Mouse (Mus musculus): ENCODE data around the gene Arhgdib. TPM values are rescaled to one million over a fixed set of nuclear protein-coding genes. Genes with fewer than 3 reads are reported as not detected.
"Not testable (repeated sequence)": the region's sequence is repeated elsewhere in the genome, so short reads cannot be mapped to it uniquely, and the experiment has no call there.

The Arhgdib gene
- polyA plus RNA-seq, 1 experiment from 2014 or later: 57.9 TPM

DNA sequence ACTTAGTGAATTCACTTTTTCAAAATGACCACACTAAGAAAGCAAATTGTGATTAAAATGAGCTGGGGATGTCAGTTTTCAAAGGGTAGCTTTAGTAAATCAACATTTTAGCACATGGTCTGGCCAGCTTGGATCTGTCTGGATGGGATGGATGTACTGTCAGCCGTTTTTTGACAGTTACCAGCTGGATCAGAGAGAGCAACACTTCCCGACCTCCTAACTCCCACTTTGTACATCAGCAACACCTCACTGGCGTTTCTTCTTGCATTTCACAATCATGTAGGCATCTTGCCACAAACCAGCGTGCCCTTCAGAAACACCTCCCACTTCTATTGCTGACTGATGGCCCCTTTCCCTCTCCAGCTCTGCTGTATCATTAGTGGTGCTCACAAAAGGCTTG, 43.5 kb downstream of the Arhgdib start:
- Histone ChIP-seq H3K4me2 (ENCODE audit: low read length) (no peak overlapping the region), H3K4me3 (ENCODE audit: low read depth, low read length) (no peak overlapping the region), H3K36me3 (ENCODE audit: control insufficient read depth, insufficient read depth, low read length) (no peaks in the 10 kb centered on the region), H3K27me3 (replicated peaks; ENCODE audit: control insufficient read depth, insufficient read depth, low read length) (no peaks in the 10 kb centered on the region), H3K4me1 (replicated peaks; ENCODE audit: control insufficient read depth, insufficient read depth, low read length) (peaks cover 20% of the 10 kb centered on the region), H3K9me3 (ENCODE audit: control insufficient read depth, low read length) (no peaks in the 10 kb centered on the region), H3K9ac (ENCODE audit: low read length) (no peak overlapping the region), H3K27ac (ENCODE audit: low read depth) (no peak overlapping the region)
- no peak for DNase-seq (ENCODE audit: low spot score)
- no peak for ATAC-seq (replicated peaks; ENCODE audit: low FRiP score, low TSS enrichment, low read depth)
- WGBS: 36% methylated on average over 4 of the region's 4 CpGs

DNA sequence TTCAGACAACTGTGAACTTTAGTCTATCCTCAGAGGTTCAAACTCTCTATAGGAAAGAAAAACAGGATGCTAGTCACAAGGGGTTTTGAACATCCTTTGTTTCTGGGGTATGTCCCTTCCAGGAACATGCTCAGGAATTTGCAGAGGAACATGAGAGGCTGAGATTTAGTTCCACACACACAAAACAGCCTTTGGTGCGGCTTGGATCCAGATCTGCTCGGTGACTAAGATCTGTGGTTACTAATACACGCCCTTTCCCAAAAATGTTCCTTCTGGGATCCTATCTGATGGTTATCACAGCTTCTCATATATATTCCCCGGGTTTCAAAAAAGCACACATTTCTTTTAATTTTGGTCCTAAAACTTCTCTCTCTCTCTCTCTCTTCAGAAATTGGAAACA, 43.9 kb downstream of the Arhgdib start:
- ATAC-seq (replicated peaks; ENCODE audit: low FRiP score, low TSS enrichment, low read depth) (no peak), DNase-seq (ENCODE audit: low spot score) (no peak)
- Histone ChIP-seq H3K4me1 (replicated peaks; ENCODE audit: control insufficient read depth, insufficient read depth, low read length) (peaks cover 20% of the 10 kb centered on the region), H3K27ac (ENCODE audit: low read depth) (peak overlapping the region; percentile 20; the same call in 1 of the 2 replicates), H3K9ac (ENCODE audit: low read length) (no peak overlapping the region), H3K4me2 (ENCODE audit: low read length) (no peak overlapping the region), H3K27me3 (replicated peaks; ENCODE audit: control insufficient read depth, insufficient read depth, low read length) (no peaks in the 10 kb centered on the region), H3K4me3 (ENCODE audit: low read depth, low read length) (no peak overlapping the region), H3K36me3 (ENCODE audit: control insufficient read depth, insufficient read depth, low read length) (no peaks in the 10 kb centered on the region), H3K9me3 (ENCODE audit: control insufficient read depth, low read length) (no peaks in the 10 kb centered on the region)
- 68% methylated on average over 4 of the region's 4 CpGs for WGBS

DNA sequence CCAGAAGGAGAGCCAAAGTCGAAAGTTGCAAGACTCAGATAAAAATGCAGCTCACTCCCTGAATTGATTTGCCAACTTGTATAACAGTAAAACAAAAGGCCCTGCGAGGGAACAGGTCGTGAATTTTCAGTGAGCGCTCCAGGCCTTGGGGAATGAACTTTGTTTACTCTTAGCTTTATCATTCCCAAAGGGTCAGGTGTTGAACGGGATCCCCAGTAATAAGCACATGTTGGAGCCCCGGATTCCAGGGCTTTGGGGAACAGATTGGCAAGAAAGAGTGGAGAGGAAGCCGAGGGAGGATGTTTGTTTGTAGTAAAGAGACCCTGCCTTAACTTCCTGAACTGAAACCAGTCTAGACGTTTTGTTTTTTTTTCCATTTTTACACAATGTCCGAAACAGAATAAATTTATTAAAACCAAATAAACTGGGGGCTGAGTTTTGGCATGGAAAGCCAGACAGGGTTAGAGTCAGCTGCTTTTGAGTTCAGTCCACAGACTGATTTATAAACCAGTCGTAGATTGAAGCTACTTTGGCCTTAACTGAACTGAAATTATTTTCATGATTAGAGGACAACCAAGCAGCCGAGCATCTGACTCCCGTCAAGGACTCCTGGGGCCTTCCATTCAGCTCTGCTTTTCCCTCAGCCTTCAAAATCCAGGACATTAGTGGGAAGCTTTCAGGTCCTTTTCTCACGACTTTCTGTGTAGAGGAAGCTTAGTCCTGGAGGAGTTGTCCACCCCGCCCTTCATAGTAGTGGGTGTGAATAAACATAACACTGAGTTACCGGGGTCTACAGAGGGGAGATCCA, 47.0 kb downstream of the Arhgdib start:
- Histone ChIP-seq H3K27ac (ENCODE audit: low read depth) (peak overlapping the region; percentile 47), H3K27me3 (replicated peaks; ENCODE audit: control insufficient read depth, insufficient read depth, low read length) (no peaks in the 10 kb centered on the region), H3K36me3 (ENCODE audit: control insufficient read depth, insufficient read depth, low read length) (no peaks in the 10 kb centered on the region), H3K4me3 (ENCODE audit: low read depth, low read length) (no peak overlapping the region), H3K4me1 (replicated peaks; ENCODE audit: control insufficient read depth, insufficient read depth, low read length) (peaks cover 20% of the 10 kb centered on the region), H3K9ac (ENCODE audit: low read length) (no peak overlapping the region), H3K4me2 (ENCODE audit: low read length) (no peak overlapping the region), H3K9me3 (ENCODE audit: control insufficient read depth, low read length) (no peaks in the 10 kb centered on the region)
- 32% methylated on average over 15 of the region's 15 CpGs for WGBS
- ATAC-seq (replicated peaks; ENCODE audit: low FRiP score, low TSS enrichment, low read depth): no peak
- no peak for DNase-seq (ENCODE audit: low spot score)

DNA sequence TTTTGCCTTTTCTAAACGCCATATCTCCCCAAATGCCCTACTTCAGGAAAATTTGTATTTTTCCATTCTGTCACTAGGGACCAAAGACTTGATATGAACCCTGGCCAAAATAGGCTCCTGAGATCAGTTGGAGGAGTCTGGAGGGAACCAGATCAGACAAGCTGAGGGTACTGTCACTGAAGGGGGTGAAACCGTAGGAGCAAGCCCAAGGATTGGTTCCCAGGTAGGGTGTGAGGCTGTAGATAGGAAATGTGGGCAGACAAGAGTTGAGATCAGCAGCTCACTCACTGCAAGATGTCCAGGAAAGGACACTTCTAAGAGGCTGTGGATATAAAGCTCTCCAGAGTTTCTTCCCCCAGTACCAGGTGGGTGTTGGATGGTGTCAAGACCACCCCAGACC, 49.7 kb downstream of the Arhgdib start:
- Histone ChIP-seq H3K4me3 (ENCODE audit: low read depth, low read length) (no peak overlapping the region), H3K9me3 (ENCODE audit: control insufficient read depth, low read length) (no peaks in the 10 kb centered on the region), H3K4me2 (ENCODE audit: low read length) (no peak overlapping the region), H3K27ac (ENCODE audit: low read depth) (no peak overlapping the region), H3K4me1 (replicated peaks; ENCODE audit: control insufficient read depth, insufficient read depth, low read length) (peaks cover 13% of the 10 kb centered on the region), H3K9ac (ENCODE audit: low read length) (no peak overlapping the region), H3K27me3 (replicated peaks; ENCODE audit: control insufficient read depth, insufficient read depth, low read length) (no peaks in the 10 kb centered on the region), H3K36me3 (ENCODE audit: control insufficient read depth, insufficient read depth, low read length) (no peaks in the 10 kb centered on the region)
- ATAC-seq (replicated peaks; ENCODE audit: low FRiP score, low TSS enrichment, low read depth): no peak
- WGBS: 87% methylated on average over 2 of the region's 2 CpGs
- no peak for DNase-seq (ENCODE audit: low spot score)

DNA sequence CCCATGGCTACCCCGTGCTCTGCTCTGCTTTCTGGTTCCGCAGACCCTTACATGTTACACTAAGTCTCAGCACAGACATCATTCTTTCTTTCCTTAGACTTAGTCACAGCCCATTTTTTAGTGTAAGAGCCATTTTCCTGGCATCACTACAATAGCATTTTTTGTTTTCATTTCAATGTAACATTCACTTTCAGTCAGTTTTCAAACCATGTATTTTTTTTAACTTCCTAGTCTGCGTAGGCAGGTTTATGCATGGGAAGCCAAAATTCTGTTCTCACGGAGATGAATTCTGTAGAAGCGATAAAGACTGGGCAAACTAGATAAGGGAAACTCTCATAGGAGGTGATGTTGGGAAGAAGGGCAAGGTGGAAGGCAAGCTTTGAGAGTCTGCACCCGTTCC, 52.1 kb downstream of the Arhgdib start:
- Histone ChIP-seq H3K9me3 (ENCODE audit: control insufficient read depth, low read length) (no peaks in the 10 kb centered on the region), H3K9ac (ENCODE audit: low read length) (no peak overlapping the region), H3K36me3 (ENCODE audit: control insufficient read depth, insufficient read depth, low read length) (no peaks in the 10 kb centered on the region), H3K4me3 (ENCODE audit: low read depth, low read length) (no peak overlapping the region), H3K4me2 (ENCODE audit: low read length) (no peak overlapping the region), H3K27ac (ENCODE audit: low read depth) (no peak overlapping the region), H3K4me1 (replicated peaks; ENCODE audit: control insufficient read depth, insufficient read depth, low read length) (peaks cover 4% of the 10 kb centered on the region), H3K27me3 (replicated peaks; ENCODE audit: control insufficient read depth, insufficient read depth, low read length) (no peaks in the 10 kb centered on the region)
- DNase-seq (ENCODE audit: low spot score) (no peak), ATAC-seq (replicated peaks; ENCODE audit: low FRiP score, low TSS enrichment, low read depth) (no peak)
- WGBS: 93% methylated on average over 6 of the region's 6 CpGs

DNA sequence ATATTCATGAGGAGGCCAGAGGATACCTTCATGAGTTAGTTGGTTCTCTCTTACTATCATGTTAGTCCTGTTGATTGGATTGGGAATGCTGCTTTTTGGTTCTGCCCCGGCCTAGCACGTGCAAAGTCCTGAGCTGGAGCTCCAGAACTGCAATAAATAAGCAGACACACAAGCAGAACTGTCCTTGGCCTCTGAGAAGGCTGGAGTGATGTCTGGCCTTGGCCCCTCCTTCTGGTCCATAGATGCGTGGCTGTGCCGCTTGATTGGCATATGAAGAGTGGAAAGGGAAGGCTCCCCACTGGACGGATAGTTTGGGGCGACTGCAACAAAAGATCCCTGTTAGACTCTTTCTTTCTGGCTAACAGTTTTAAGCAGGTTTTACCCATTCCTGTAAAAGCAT, 52.6 kb downstream of the Arhgdib start:
- H3K36me3 ChIP-seq (ENCODE audit: control insufficient read depth, insufficient read depth, low read length): no peaks in the 10 kb centered on the region
- H3K4me3 ChIP-seq (ENCODE audit: low read depth, low read length): no peak overlapping the region
- DNase-seq (ENCODE audit: low spot score) (no peak), ATAC-seq (replicated peaks; ENCODE audit: low FRiP score, low TSS enrichment, low read depth) (no peak)
- H3K4me1 ChIP-seq (replicated peaks; ENCODE audit: control insufficient read depth, insufficient read depth, low read length): no peaks in the 10 kb centered on the region
- no peak overlapping the region for H3K4me2 ChIP-seq (ENCODE audit: low read length)
- H3K27ac ChIP-seq (ENCODE audit: low read depth): no peak overlapping the region
- H3K9me3 ChIP-seq (ENCODE audit: control insufficient read depth, low read length): no peaks in the 10 kb centered on the region
- H3K9ac ChIP-seq (ENCODE audit: low read length): no peak overlapping the region
- 90% methylated on average over 6 of the region's 6 CpGs for WGBS
- no peaks in the 10 kb centered on the region for H3K27me3 ChIP-seq (replicated peaks; ENCODE audit: control insufficient read depth, insufficient read depth, low read length)

DNA sequence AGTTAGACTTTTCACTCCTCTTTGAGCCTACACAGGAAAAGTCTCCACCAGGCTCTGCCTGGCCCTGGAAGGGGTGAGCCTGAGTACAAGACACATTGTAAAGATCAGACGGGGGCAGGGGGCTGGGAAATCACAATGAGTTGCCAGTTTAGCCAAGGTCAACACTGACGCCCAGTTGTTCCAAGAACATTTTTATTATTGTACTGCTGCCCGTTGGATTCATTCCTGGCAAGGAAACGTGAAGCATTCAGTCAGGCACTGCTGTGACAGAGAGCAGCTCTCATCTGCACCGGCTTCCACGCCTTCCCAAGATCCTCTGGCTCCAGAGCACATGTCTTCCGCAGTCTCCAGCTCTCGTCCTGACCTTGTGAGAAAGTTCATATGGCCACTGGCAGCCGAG, 53.8 kb downstream of the Arhgdib start:
- H3K4me1 ChIP-seq (replicated peaks; ENCODE audit: control insufficient read depth, insufficient read depth, low read length): no peaks in the 10 kb centered on the region
- 33% methylated on average over 9 of the region's 9 CpGs for WGBS
- no peak overlapping the region for H3K9ac ChIP-seq (ENCODE audit: low read length)
- H3K27me3 ChIP-seq (replicated peaks; ENCODE audit: control insufficient read depth, insufficient read depth, low read length): no peaks in the 10 kb centered on the region
- H3K27ac ChIP-seq (ENCODE audit: low read depth): peak overlapping the region; percentile 10; the same call in 1 of the 2 replicates
- no peaks in the 10 kb centered on the region for H3K36me3 ChIP-seq (ENCODE audit: control insufficient read depth, insufficient read depth, low read length)
- no peaks in the 10 kb centered on the region for H3K9me3 ChIP-seq (ENCODE audit: control insufficient read depth, low read length)
- H3K4me2 ChIP-seq (ENCODE audit: low read length): no peak overlapping the region
- H3K4me3 ChIP-seq (ENCODE audit: low read depth, low read length): no peak overlapping the region
- no peak for DNase-seq (ENCODE audit: low spot score)
- ATAC-seq (replicated peaks; ENCODE audit: low FRiP score, low TSS enrichment, low read depth): no peak

DNA sequence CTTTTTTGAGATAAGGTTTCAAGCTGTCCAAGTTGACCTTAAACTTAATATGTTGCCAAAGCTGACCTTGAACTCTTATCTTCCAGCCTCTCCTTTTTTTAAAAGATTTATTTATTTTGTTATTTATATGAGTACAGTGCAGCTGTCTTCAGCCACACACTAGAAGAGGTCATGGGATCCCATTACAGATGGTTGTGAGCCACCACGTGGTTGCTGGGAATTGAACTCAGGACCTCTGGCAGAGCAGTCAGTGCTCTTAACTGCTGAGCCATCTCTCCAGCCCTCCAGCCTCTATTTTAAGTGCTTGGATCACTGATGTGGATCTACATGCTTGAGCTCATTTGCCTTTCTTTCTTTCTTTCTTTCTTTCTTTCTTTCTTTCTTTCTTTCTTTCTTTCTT, 56.9 kb downstream of the Arhgdib start:
- ATAC-seq (replicated peaks; ENCODE audit: low FRiP score, low TSS enrichment, low read depth); DNase-seq (ENCODE audit: low spot score): not testable (repeated sequence)

DNA sequence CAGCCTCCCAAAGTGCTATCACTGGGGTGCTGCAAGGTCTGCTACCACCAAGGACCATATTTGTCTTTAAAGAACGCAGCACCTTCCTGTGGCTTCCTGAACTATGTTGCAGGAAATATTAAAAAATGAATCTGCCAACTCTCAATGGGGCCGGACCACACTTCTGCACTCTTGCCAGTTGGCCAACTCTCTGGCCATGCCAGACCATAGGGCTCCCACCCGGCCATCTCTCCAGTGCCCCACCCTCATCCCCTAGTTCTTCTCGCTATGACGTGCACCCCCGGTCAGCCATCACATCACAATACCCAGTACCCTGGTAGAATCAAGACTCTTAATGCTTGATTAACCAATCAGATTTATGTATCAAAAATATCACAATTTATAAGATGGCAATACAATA, 57.7 kb downstream of the Arhgdib start:
- no peaks in the 10 kb centered on the region for H3K4me1 ChIP-seq (replicated peaks; ENCODE audit: control insufficient read depth, insufficient read depth, low read length)
- no peak overlapping the region for H3K4me2 ChIP-seq (ENCODE audit: low read length)
- ATAC-seq (replicated peaks; ENCODE audit: low FRiP score, low TSS enrichment, low read depth): no peak
- no peaks in the 10 kb centered on the region for H3K9me3 ChIP-seq (ENCODE audit: control insufficient read depth, low read length)
- H3K9ac ChIP-seq (ENCODE audit: low read length): no peak overlapping the region
- H3K27me3 ChIP-seq (replicated peaks; ENCODE audit: control insufficient read depth, insufficient read depth, low read length): no peaks in the 10 kb centered on the region
- H3K27ac ChIP-seq (ENCODE audit: low read depth): no peak overlapping the region
- DNase-seq (ENCODE audit: low spot score): no peak
- 93% methylated on average over 6 of the region's 6 CpGs for WGBS
- H3K4me3 ChIP-seq (ENCODE audit: low read depth, low read length): no peak overlapping the region
- H3K36me3 ChIP-seq (ENCODE audit: control insufficient read depth, insufficient read depth, low read length): no peaks in the 10 kb centered on the region

More for the DNA sequence above, 56.9 kb downstream of the Arhgdib start:
- 48% methylated on average over 1 of the region's 1 CpGs for WGBS
- H3K4me2 ChIP-seq (ENCODE audit: low read length); H3K4me3 ChIP-seq (ENCODE audit: low read depth, low read length); H3K36me3 ChIP-seq (ENCODE audit: control insufficient read depth, insufficient read depth, low read length); H3K27ac ChIP-seq (ENCODE audit: low read depth); H3K27me3 ChIP-seq (replicated peaks; ENCODE audit: control insufficient read depth, insufficient read depth, low read length); H3K4me1 ChIP-seq (replicated peaks; ENCODE audit: control insufficient read depth, insufficient read depth, low read length); H3K9ac ChIP-seq (ENCODE audit: low read length); H3K9me3 ChIP-seq (ENCODE audit: control insufficient read depth, low read length): not testable (repeated sequence)
